Mouse (Mus musculus): ENCODE measurements around the gene Cd248.

DNA sequence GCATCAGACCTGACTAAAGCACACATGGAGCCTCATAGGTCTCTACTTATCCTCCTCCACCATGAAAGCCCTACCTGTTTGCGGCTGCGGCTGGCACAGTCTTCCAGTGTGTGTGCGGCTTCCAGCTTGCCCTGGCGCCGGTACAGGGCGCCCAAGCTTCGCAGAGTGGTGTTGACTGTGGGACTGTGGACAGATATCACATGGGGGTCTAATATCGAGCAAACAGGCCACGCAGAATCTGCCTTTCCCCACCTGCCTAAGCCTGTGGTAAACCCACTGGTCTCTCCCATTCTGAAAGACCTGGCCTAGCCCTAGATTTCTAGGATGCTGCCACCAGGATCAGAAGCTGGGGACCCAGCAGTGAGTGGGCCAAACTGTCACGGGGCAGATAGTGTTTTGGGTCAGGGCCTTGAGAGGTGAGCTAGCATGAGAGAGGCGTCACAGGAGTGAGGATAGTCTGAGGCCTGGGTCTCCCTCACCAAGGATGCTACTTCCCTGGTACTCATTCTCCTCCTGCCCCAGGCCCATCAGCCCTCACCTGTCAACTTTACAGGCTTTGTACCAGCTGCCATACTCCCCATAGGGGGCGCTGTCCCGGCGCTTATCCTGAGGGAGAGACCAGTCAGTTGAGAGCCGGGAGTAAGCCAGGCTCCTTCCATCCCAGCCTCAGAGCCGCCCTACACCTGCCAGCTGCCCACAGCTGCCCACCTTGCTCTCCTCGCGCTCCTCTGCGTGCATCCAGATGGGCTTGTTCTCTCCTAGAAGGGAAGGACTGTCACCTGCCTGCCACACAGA, 42.0 kb downstream of the Cd248 start:
- TF ChIP-seq CTCF (IDR thresholded peaks at IDR 0.05; ENCODE audit: control insufficient read depth, insufficient read depth, low read length), result peak; percentile 41; the same call in 1 of the 2 replicates
- no peak for TF ChIP-seq POLR2A (IDR thresholded peaks at IDR 0.05; ENCODE audit: borderline replicate concordance, control insufficient read depth, low read depth, low read length)
